Mouse (Mus musculus) midbrain, embryonic 15.5 days (tissue): ENCODE measurements around the gene Serpina9. TPM values are rescaled to one million over a fixed set of nuclear protein-coding genes. Genes with fewer than 3 reads are reported as not detected.
"Not testable (repeated sequence)": the region's sequence is repeated elsewhere in the genome, so short reads cannot be mapped to it uniquely, and the experiment has no call there.

Experiments used
- ATAC-seq: fragments of 200-750 bp; cut with Nextera tagmentation; replicated peaks from 2 replicates; pipeline ENCODE4 v1.8.0; 2017; ENCODE audit warnings: moderate TSS enrichment
- H3K27ac ChIP-seq: fragments of 300-500 bp; sonication (generic); 2 replicates; pipeline ENCODE4 v1.5.1; 2015; ENCODE audit warnings: mild to moderate bottlenecking, inconsistent platforms
- H3K27me3 ChIP-seq: fragments of 300-500 bp; sonication (generic); replicated peaks from 2 replicates; pipeline ENCODE4 v1.6.1; 2015; ENCODE audit warnings: inconsistent platforms
- H3K36me3 ChIP-seq: fragments of 300-500 bp; sonication (generic); replicated peaks from 2 replicates; pipeline ENCODE4 v1.6.1; 2015; ENCODE audit warnings: inconsistent platforms
- H3K4me1 ChIP-seq: fragments of 300-500 bp; sonication (generic); 2 replicates; pipeline ENCODE4 v1.6.1; 2015; ENCODE audit warnings: inconsistent platforms
- H3K4me2 ChIP-seq: fragments of 300-500 bp; sonication (generic); 2 replicates; pipeline ENCODE4 v1.6.1; 2015; ENCODE audit warnings: inconsistent platforms, mild to moderate bottlenecking, moderate library complexity
- H3K4me3 ChIP-seq: fragments of 300-500 bp; sonication (generic); 2 replicates; pipeline ENCODE4 v1.5.1; 2015; ENCODE audit warnings: mild to moderate bottlenecking, inconsistent platforms
- H3K9ac ChIP-seq: fragments of 300-500 bp; sonication (generic); 2 replicates; pipeline ENCODE4 v1.6.1; 2015; ENCODE audit warnings: mild to moderate bottlenecking, inconsistent platforms
- H3K9me3 ChIP-seq: fragments of 300-500 bp; sonication (generic); 2 replicates; pipeline ENCODE4 v1.6.1; 2016; ENCODE audit warnings: inconsistent platforms
- WGBS: fragments of 180-500 bp; shearing (Covaris S2); methylation state at CpG from one replicate; pipeline ENCODE4 v1.1.7; 2015; ENCODE audit warnings: mixed read lengths; 5-methylcytosine and 5-hydroxymethylcytosine counted together
- polyA plus RNA-seq: library from polyadenylated mRNA; unstranded; fragments of >200 nt; fragmentation: Nextera tagmentation; extraction: Ambion mirVana; gene quantifications from 2 replicates; pipeline ENCODE4 v1.2.1, GENCODE M21; 2015

Gene Serpina9
- polyA plus RNA-seq, 1 experiment from 2014 or later = not detected

DNA sequence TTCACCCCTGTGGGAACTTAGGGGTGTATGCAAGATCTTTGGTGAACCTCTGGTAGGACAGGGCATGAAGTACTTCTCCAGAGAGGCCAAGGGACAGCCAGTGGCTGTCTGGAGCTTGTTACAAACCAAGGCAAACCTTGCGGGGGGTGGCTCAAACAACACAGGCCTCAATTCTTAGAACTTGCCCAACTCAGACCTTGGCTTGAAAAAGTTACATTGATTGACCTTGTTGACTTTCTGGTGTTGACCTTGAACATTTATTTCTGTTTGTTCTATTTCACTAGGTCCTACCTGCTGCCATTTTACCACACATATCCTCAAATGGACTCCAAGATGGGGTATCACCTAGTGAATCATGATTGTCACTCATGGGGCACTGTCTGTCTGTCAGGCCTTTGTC lies 51.8 kb downstream of the Serpina9 start:
- Histone ChIP-seq H3K27ac (no peak overlapping the region), H3K36me3 (no peaks in the 10 kb centered on the region), H3K4me3 (no peak overlapping the region), H3K4me1 (no peaks in the 10 kb centered on the region), H3K27me3 (no peaks in the 10 kb centered on the region), H3K9ac (no peak overlapping the region), H3K9me3 (no peaks in the 10 kb centered on the region), H3K4me2 (no peak overlapping the region)
- 97% methylated on average over 1 of the region's 1 CpGs for WGBS
- no peak for ATAC-seq

DNA sequence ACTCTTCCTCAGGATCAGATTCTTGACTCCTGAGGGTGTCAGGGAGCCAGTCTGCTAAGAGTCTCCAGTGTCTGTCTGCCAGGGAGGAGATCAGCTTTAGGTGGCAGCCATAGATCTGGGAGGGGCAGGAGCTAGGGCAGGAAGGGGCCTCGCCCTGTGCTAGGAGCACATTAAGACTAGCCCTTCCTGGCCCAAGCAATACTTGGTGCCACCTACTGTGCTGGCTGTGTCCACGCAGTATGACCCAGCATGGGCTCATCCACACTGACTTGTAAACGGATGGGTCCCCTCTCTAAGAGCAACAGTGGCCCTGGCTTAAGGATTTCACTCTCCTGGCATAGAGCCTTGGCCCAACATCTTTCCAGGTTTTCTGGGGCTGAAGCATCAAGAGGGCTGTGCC lies 54.8 kb downstream of the Serpina9 start, which contains the start of gene Serpina1e:
Gene Serpina1e (minus strand): TSS at position 178 of the 400 bp plus-strand sequence.
- Histone ChIP-seq H3K4me2 (no peak within 1 kb of the TSS), H3K36me3 (no peaks in the 10 kb centered on the region), H3K27ac (no peak within 1 kb of the TSS), H3K4me3 (no peak within 1 kb of the TSS), H3K27me3 (no peaks in the 10 kb centered on the region), H3K4me1 (no peaks in the 10 kb centered on the region), H3K9ac (no peak within 1 kb of the TSS), H3K9me3 (no peaks in the 10 kb centered on the region)
- no peak for ATAC-seq
- WGBS = 87% methylated on average over 3 of the region's 3 CpGs

DNA sequence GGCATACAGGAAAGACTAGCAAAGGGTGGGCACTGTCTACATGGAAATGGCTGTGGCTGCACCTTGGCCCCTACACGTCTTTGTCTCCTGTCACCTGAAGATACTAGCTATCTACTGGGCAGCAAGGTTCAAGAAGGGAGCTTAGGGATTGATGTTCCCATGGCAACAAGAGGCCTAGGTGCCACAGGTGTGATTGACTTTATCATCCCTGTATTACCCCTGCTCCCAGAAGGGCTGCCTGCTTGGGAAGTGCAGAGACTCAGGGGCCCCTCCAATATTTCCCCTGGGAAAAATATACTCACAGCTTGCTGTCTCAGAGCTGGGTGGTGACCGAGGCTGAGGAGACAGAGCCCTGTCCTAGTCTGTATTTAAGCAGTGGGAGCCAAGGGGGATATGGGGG lies 57.0 kb downstream of the Serpina9 start:
- not testable (repeated sequence) for H3K4me2 ChIP-seq, H3K27ac ChIP-seq, H3K9me3 ChIP-seq, H3K9ac ChIP-seq, ATAC-seq, H3K36me3 ChIP-seq, H3K27me3 ChIP-seq, H3K4me1 ChIP-seq, H3K4me3 ChIP-seq
- 84% methylated on average over 2 of the region's 2 CpGs for WGBS

DNA sequence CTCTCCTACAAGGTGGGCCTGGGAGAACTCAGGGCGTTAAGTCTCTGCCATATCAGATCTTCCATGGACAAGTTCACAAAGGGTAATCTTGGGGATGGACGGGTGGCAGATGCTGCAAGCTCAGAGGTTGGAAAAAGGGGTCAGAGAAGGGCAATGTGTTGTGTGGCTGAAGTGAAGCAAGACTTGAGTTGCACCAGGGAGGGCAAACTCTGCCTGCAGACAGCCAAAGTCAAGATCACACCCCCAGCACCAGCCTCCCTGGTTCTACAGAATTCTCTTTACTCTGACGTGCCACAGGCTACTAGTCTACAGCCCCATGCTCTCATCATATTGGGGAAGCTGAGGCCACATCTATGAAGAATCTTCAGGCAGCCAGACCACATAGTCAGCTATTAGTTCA lies 60.6 kb downstream of the Serpina9 start:
- H3K9me3 ChIP-seq, H3K27me3 ChIP-seq, ATAC-seq, H3K4me3 ChIP-seq, H3K36me3 ChIP-seq, H3K9ac ChIP-seq, H3K4me2 ChIP-seq, H3K27ac ChIP-seq, H3K4me1 ChIP-seq: not testable (repeated sequence)
- 79% methylated on average over 3 of the region's 3 CpGs for WGBS

DNA sequence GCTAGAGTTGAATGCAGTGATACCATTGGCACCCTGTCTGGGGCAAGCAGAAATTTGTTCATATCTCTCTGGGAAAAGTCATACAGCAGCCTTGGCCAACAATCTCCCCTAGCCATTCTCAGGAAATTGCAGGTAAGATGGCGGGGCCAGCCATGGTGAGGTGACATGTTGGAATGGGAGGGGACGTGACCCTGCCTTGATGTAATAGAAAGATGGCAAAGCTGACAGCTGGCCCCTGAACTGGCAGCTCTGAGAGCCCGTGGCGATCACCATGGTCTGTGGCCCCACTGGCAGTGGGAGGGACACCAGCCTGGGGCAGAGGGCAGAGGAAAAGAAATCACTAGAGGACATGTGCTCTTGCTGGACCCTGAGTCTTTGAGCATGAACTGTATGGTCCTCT lies 67.3 kb downstream of the Serpina9 start:
- H3K36me3 ChIP-seq = no peaks in the 10 kb centered on the region
- no peaks in the 10 kb centered on the region for H3K4me1 ChIP-seq
- H3K9me3 ChIP-seq = no peaks in the 10 kb centered on the region
- no peak overlapping the region for H3K4me3 ChIP-seq
- no peaks in the 10 kb centered on the region for H3K27me3 ChIP-seq
- no peak overlapping the region for H3K9ac ChIP-seq
- no peak overlapping the region for H3K4me2 ChIP-seq
- 84% methylated on average over 4 of the region's 4 CpGs for WGBS
- no peak for ATAC-seq
- no peak overlapping the region for H3K27ac ChIP-seq

Other genes starting within 250 kb of the Serpina9 start
- gene Serpina1d, start 240.2 kb downstream of the Serpina9 start, polyA plus RNA-seq = 0.22 TPM in 1 of 2 replicates, not detected in the other
- gene Serpina1b, start 183.4 kb downstream of the Serpina9 start, polyA plus RNA-seq = 4.0 TPM in 1 of 2 replicates, not detected in the other
- gene Serpina1a, start 150.2 kb downstream of the Serpina9 start, polyA plus RNA-seq = 2.2 TPM in 1 of 2 replicates, not detected in the other
- gene Serpina1c, start 108.9 kb downstream of the Serpina9 start, polyA plus RNA-seq = 1.2 TPM in 1 of 2 replicates, not detected in the other
- 0.97 TPM in 1 of 2 replicates, not detected in the other for gene Serpina1e, start 54.8 kb downstream of the Serpina9 start, polyA plus RNA-seq
- gene Serpina11, start 23.8 kb downstream of the Serpina9 start, polyA plus RNA-seq = not detected in 2 replicates
- gene Serpina12, start 30.7 kb upstream of the Serpina9 start, polyA plus RNA-seq = not detected in 2 replicates
- not detected in 2 replicates for gene Serpina5, start 87.4 kb upstream of the Serpina9 start, polyA plus RNA-seq
- not detected in 2 replicates for gene Serpina3a, start 99.0 kb upstream of the Serpina9 start, polyA plus RNA-seq
- gene Serpina3b, start 114.2 kb upstream of the Serpina9 start, polyA plus RNA-seq = not detected in 2 replicates
- not detected in 2 replicates for gene Serpina3c, start 140.1 kb upstream of the Serpina9 start, polyA plus RNA-seq
- 0.13 and 0.26 TPM in 2 replicates for gene Serpina3f, start 200.8 kb upstream of the Serpina9 start, polyA plus RNA-seq
- 0.56 and 0.80 TPM in 2 replicates for gene Serpina3g, start 222.5 kb upstream of the Serpina9 start, polyA plus RNA-seq
- gene Serpina3i, start 249.4 kb upstream of the Serpina9 start, polyA plus RNA-seq = 0.08 TPM in 1 of 2 replicates, not detected in the other